Mouse (Mus musculus) neural tube, embryonic 12.5 days (tissue): ENCODE results near the gene Farp1. TPM values are rescaled to one million over a fixed set of nuclear protein-coding genes. Genes with fewer than 3 reads are reported as not detected.

Experiments used
- ATAC-seq: fragments of 200-750 bp; cut with Nextera tagmentation; 2 replicates; pipeline ENCODE4 v1.8.0; 2017; ENCODE audit warnings: low read depth, mild to moderate bottlenecking, moderate TSS enrichment, moderate library complexity; ENCODE audit not compliant: low FRiP score
- H3K27ac ChIP-seq: fragments of 300-500 bp; sonication (generic); 2 replicates; pipeline ENCODE4 v1.5.1; 2016
- H3K27me3 ChIP-seq: fragments of 300-500 bp; sonication (generic); replicated peaks from 2 replicates; pipeline ENCODE4 v1.6.1; 2016; ENCODE audit warnings: mild to moderate bottlenecking
- H3K36me3 ChIP-seq: fragments of 300-500 bp; sonication (generic); 2 replicates; pipeline ENCODE4 v1.6.1; 2016; ENCODE audit warnings: mild to moderate bottlenecking
- H3K4me1 ChIP-seq: fragments of 300-500 bp; sonication (generic); 2 replicates; pipeline ENCODE4 v1.6.1; 2016
- H3K4me2 ChIP-seq: fragments of 300-500 bp; sonication (generic); replicated peaks from 2 replicates; pipeline ENCODE4 v1.6.1; 2016; ENCODE audit warnings: mild to moderate bottlenecking
- H3K4me3 ChIP-seq: fragments of 300-500 bp; sonication (generic); 2 replicates; pipeline ENCODE4 v1.5.1; 2016
- H3K9ac ChIP-seq: fragments of 300-500 bp; sonication (generic); 2 replicates; pipeline ENCODE4 v1.6.1; 2016; ENCODE audit warnings: mild to moderate bottlenecking
- H3K9me3 ChIP-seq: fragments of 300-500 bp; sonication (generic); 2 replicates; pipeline ENCODE4 v1.6.1; 2016; ENCODE audit warnings: mild to moderate bottlenecking
- WGBS: fragments of 180-500 bp; shearing (Covaris S2); methylation state at CpG from one replicate; pipeline ENCODE4 v1.1.7; 2016; 5-methylcytosine and 5-hydroxymethylcytosine counted together
- polyA plus RNA-seq: library from polyadenylated mRNA; unstranded; fragments of >200 nt; fragmentation: Nextera tagmentation; extraction: Ambion mirVana; gene quantifications from 2 replicates; pipeline ENCODE4 v1.2.1, GENCODE M21; 2016

The Farp1 gene
- polyA plus RNA-seq, 1 experiment from 2014 or later = 24.9 TPM

- ATAC-seq = no peak
- WGBS = 84% methylated on average over 10 of the region's 10 CpGs
Observed at GRCm38 (mm10) chr14:121219226-121220039, 184.4 kb downstream of the Farp1 start.

GRCm38 (mm10) chr14:121220040-121220322 lies 185.0 kb downstream of the Farp1 start:
- WGBS = 94% methylated on average over 1 of the region's 1 CpGs
- Histone ChIP-seq H3K27ac (no peak overlapping the region), H3K36me3 (peaks cover 21% of the 10 kb centered on the region), H3K27me3 (no peaks in the 10 kb centered on the region), H3K9ac (no peak overlapping the region), H3K9me3 (no peaks in the 10 kb centered on the region), H3K4me3 (no peak overlapping the region), H3K4me1 (no peaks in the 10 kb centered on the region), H3K4me2 (no peak overlapping the region)
- ATAC-seq = peak; percentile 35; the same call in 1 of the 2 replicates

More at GRCm38 (mm10) chr14:121219226-121220039, 184.4 kb downstream of the Farp1 start:
- Histone ChIP-seq H3K36me3 (peaks cover 21% of the 10 kb centered on the region), H3K9ac (no peak overlapping the region), H3K4me1 (no peaks in the 10 kb centered on the region), H3K27me3 (no peaks in the 10 kb centered on the region), H3K4me2 (no peak overlapping the region), H3K9me3 (no peaks in the 10 kb centered on the region), H3K4me3 (no peak overlapping the region), H3K27ac (no peak overlapping the region)

- H3K9me3 ChIP-seq = no peaks in the 10 kb centered on the region
- H3K4me3 ChIP-seq = no peak overlapping the region
- H3K36me3 ChIP-seq = peaks cover 22% of the 10 kb centered on the region
- 89% methylated on average over 5 of the region's 5 CpGs for WGBS
- no peak overlapping the region for H3K9ac ChIP-seq
- H3K27me3 ChIP-seq = no peaks in the 10 kb centered on the region
- H3K27ac ChIP-seq = no peak overlapping the region
- no peaks in the 10 kb centered on the region for H3K4me1 ChIP-seq
- no peak for ATAC-seq
- no peak overlapping the region for H3K4me2 ChIP-seq
Observed at GRCm38 (mm10) chr14:121220723-121221122, 185.7 kb downstream of the Farp1 start.

GRCm38 (mm10) chr14:121225804-121226203 lies 190.8 kb downstream of the Farp1 start:
- H3K4me2 ChIP-seq = no peak overlapping the region
- WGBS = 70% methylated on average over 11 of the region's 11 CpGs
- H3K27ac ChIP-seq = no peak overlapping the region
- no peak overlapping the region for H3K4me3 ChIP-seq
- no peaks in the 10 kb centered on the region for H3K27me3 ChIP-seq
- no peaks in the 10 kb centered on the region for H3K9me3 ChIP-seq
- no peaks in the 10 kb centered on the region for H3K4me1 ChIP-seq
- H3K9ac ChIP-seq = no peak overlapping the region
- ATAC-seq = no peak
- H3K36me3 ChIP-seq = peaks cover 25% of the 10 kb centered on the region

GRCm38 (mm10) chr14:121229036-121229773 lies 194.2 kb downstream of the Farp1 start:
- Histone ChIP-seq H3K4me3 (no peak overlapping the region), H3K27ac (no peak overlapping the region), H3K36me3 (peaks cover 24% of the 10 kb centered on the region), H3K9ac (no peak overlapping the region), H3K27me3 (no peaks in the 10 kb centered on the region), H3K4me1 (no peaks in the 10 kb centered on the region), H3K4me2 (no peak overlapping the region), H3K9me3 (no peaks in the 10 kb centered on the region)
- no peak for ATAC-seq
- WGBS = 90% methylated on average over 9 of the region's 9 CpGs

GRCm38 (mm10) chr14:121231232-121231631 lies 196.2 kb downstream of the Farp1 start:
- WGBS = 98% methylated on average over 8 of the region's 8 CpGs
- H3K9ac ChIP-seq = no peak overlapping the region
- H3K4me2 ChIP-seq = no peak overlapping the region
- H3K27me3 ChIP-seq = no peaks in the 10 kb centered on the region
- no peaks in the 10 kb centered on the region for H3K9me3 ChIP-seq
- no peak overlapping the region for H3K4me3 ChIP-seq
- ATAC-seq = no peak
- no peak overlapping the region; the same call in 1 of the 2 replicates for H3K27ac ChIP-seq
- no peaks in the 10 kb centered on the region for H3K4me1 ChIP-seq
- peaks cover 20% of the 10 kb centered on the region for H3K36me3 ChIP-seq

- ATAC-seq = no peak
- H3K9ac ChIP-seq = no peak overlapping the region
- no peaks in the 10 kb centered on the region for H3K27me3 ChIP-seq
- no peak overlapping the region for H3K4me2 ChIP-seq
- H3K4me3 ChIP-seq = no peak overlapping the region
- 35% methylated on average over 12 of the region's 12 CpGs for WGBS
- H3K9me3 ChIP-seq = no peaks in the 10 kb centered on the region
- H3K36me3 ChIP-seq = peaks cover 34% of the 10 kb centered on the region
- H3K27ac ChIP-seq = no peak overlapping the region
- 0 out of 2 replicates have a peak, but pooled peaks cover 2% of the 10 kb centered on the region for H3K4me1 ChIP-seq
Observed at GRCm38 (mm10) chr14:121234741-121235307, 199.8 kb downstream of the Farp1 start.

- Histone ChIP-seq H3K9ac (no peak overlapping the region), H3K4me3 (no peak overlapping the region), H3K4me2 (no peak overlapping the region), H3K36me3 (peaks cover 35% of the 10 kb centered on the region), H3K27me3 (no peaks in the 10 kb centered on the region), H3K4me1 (0 out of 2 replicates have a peak, but pooled peaks cover 2% of the 10 kb centered on the region), H3K27ac (no peak overlapping the region), H3K9me3 (no peaks in the 10 kb centered on the region)
- peak; percentile 29; the same call in 1 of the 2 replicates for ATAC-seq
- WGBS = 66% methylated on average over 4 of the region's 4 CpGs
Observed at GRCm38 (mm10) chr14:121236736-121237135, 201.7 kb downstream of the Farp1 start.

- no peak for ATAC-seq
- Histone ChIP-seq H3K4me2 (no peak overlapping the region), H3K27ac (no peak overlapping the region), H3K4me3 (no peak overlapping the region), H3K27me3 (no peaks in the 10 kb centered on the region), H3K9ac (no peak overlapping the region), H3K36me3 (peaks cover 36% of the 10 kb centered on the region), H3K9me3 (no peaks in the 10 kb centered on the region), H3K4me1 (0 out of 2 replicates have a peak, but pooled peaks cover 2% of the 10 kb centered on the region)
- WGBS = 93% methylated on average over 10 of the region's 10 CpGs
Observed at GRCm38 (mm10) chr14:121238727-121239126, 203.7 kb downstream of the Farp1 start.

- ATAC-seq = no peak
- no peak overlapping the region for H3K4me3 ChIP-seq
- no peaks in the 10 kb centered on the region for H3K9me3 ChIP-seq
- no peak overlapping the region for H3K4me2 ChIP-seq
- H3K4me1 ChIP-seq = 0 out of 2 replicates have a peak, but pooled peaks cover 2% of the 10 kb centered on the region
- H3K27ac ChIP-seq = no peak overlapping the region
- WGBS = 84% methylated on average over 8 of the region's 8 CpGs
- H3K36me3 ChIP-seq = peaks cover 38% of the 10 kb centered on the region
- H3K27me3 ChIP-seq = no peaks in the 10 kb centered on the region
- no peak overlapping the region for H3K9ac ChIP-seq
Observed at GRCm38 (mm10) chr14:121239386-121239785, 204.4 kb downstream of the Farp1 start.

- Histone ChIP-seq H3K27ac (no peak overlapping the region), H3K9ac (no peak overlapping the region), H3K4me2 (no peak overlapping the region), H3K4me3 (no peak overlapping the region), H3K36me3 (peaks cover 32% of the 10 kb centered on the region), H3K4me1 (no peaks in the 10 kb centered on the region), H3K27me3 (no peaks in the 10 kb centered on the region), H3K9me3 (no peaks in the 10 kb centered on the region)
- ATAC-seq = no peak
- 95% methylated on average over 15 of the region's 15 CpGs for WGBS
Observed at GRCm38 (mm10) chr14:121244104-121244503, 209.1 kb downstream of the Farp1 start.

- Histone ChIP-seq H3K36me3 (peaks cover 16% of the 10 kb centered on the region), H3K27me3 (no peaks in the 10 kb centered on the region), H3K4me1 (no peaks in the 10 kb centered on the region), H3K4me2 (no peak overlapping the region), H3K9ac (no peak overlapping the region), H3K27ac (no peak overlapping the region), H3K4me3 (no peak overlapping the region), H3K9me3 (no peaks in the 10 kb centered on the region)
- ATAC-seq = no peak
- 86% methylated on average over 14 of the region's 14 CpGs for WGBS
Observed at GRCm38 (mm10) chr14:121246048-121246731, 211.2 kb downstream of the Farp1 start.
